Mouse (Mus musculus): ENCODE measurements around the gene Syncrip. TPM values are rescaled to one million over a fixed set of nuclear protein-coding genes. Genes with fewer than 3 reads are reported as not detected.
"Not testable (repeated sequence)": the region's sequence is repeated elsewhere in the genome, so short reads cannot be mapped to it uniquely, and the experiment has no call there.

Gene Syncrip
- total RNA-seq, 1 experiment from 2014 or later: 88.2 TPM

GRCm38 (mm10) chr9:88482829-88483396, 539 bp upstream of the Syncrip start:
- DNase-seq: peak; percentile 89

- DNase-seq: peak; percentile 40
Observed at GRCm38 (mm10) chr9:88481791-88482160, 598 bp downstream of the Syncrip start.

- DNase-seq: peak; percentile 56
Observed at GRCm38 (mm10) chr9:88481061-88481790, 1.1 kb downstream of the Syncrip start.

DNA sequence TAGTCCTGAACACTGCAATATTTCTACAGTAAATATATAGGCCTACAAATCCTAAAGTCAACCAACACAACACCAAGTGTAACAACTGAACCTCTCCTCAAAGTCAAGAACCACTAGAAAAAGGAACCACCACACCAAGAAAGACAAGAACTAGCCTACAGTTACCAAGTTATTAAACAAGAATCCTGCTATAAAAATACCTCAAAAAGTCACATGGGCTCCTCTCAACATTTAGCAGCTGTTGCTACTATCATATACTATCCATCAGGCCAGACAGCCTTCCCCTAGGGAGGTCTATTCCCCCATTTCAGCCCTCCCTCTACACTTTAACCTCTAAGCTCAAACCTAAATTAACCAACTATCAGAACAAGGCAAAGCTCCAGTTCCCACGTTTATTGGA, 2.3 kb downstream of the Syncrip start:
- DNase-seq: no peak

DNA sequence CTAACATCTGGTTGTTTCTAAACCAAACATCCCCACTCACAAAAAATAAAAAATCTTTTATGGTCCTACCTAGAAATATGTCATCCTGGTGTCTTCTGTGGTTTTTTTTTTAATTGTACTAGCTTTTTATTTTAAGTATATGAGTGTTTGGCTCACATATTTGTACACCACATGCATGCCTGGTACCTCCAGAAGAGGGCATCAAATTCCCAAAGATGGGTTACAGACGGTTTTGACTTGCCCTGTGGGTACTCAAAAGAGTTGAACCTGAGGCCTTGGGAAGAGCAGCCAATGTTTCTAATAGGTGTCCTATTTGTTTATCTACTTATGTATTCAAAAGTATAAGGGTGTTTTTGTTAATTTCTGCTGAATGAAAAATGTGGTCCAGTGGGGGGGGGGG, 6.2 kb downstream of the Syncrip start:
- DNase-seq: no peak

DNA sequence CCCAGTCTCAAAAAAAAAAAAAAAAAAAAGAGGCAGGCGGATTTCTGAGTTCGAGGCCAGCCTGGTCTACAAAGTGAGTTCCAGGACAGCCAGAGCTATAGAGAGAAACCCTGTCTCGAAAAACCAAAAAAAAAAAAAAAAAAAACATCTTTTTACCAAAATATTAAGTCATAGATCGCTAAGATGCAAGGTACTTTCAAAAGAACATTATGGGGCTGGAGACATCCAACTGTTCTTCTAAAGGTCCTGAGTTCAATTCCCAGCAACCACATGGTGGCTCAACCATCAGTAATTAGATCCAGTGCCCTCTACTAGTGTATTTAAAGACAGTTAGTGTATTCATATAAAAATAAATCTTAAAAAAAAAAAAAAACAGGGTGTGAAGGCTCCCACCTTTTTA, 21.4 kb downstream of the Syncrip start:
- DNase-seq: not testable (repeated sequence)

DNA sequence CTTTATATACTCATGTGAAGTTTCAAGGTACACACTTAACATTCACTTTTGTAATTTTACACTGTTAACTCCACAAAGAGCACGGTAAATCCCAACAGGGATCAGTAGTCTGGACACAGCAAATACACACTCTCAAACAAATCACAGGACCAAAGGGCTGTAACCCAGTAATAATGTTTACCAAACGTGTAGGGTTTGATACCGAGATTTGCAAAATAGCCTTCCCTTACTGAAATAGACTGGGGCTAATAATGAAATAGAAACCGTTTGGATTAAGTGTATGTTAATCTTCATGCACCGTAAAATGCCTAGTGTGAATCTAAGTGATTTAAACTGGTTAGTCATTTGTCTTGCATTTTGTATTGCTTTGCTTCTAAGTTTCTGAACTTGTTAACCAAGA, 42.4 kb downstream of the Syncrip start:
- no peak for DNase-seq

DNA sequence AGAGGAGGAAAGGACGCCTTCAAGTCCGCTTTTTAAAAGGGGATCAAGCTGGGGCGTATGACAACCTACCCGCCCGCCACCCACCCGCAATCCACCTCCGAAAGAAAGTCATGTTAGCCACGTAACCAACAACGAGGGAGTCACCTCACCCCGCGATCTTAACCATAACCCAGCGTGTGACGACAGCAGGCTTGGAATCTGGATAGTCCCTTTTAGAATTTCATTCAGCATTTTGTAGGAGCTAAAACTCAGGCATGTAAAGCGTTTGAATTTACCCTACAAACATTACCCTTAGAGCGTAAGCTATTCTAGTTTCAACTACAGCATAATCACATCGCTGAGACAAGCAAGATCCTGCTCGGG, 43.2 kb downstream of the Syncrip start:
- no peak for DNase-seq

GRCm38 (mm10) chr9:88438555-88439237, 43.7 kb downstream of the Syncrip start, which contains the start of gene Snx14:
Gene Snx14, minus strand, starts transcription at chr9:88438958.
- DNase-seq: peak; percentile 99

GRCm38 (mm10) chr9:88438237-88438554, 44.2 kb downstream of the Syncrip start:
- no peak for DNase-seq

DNA sequence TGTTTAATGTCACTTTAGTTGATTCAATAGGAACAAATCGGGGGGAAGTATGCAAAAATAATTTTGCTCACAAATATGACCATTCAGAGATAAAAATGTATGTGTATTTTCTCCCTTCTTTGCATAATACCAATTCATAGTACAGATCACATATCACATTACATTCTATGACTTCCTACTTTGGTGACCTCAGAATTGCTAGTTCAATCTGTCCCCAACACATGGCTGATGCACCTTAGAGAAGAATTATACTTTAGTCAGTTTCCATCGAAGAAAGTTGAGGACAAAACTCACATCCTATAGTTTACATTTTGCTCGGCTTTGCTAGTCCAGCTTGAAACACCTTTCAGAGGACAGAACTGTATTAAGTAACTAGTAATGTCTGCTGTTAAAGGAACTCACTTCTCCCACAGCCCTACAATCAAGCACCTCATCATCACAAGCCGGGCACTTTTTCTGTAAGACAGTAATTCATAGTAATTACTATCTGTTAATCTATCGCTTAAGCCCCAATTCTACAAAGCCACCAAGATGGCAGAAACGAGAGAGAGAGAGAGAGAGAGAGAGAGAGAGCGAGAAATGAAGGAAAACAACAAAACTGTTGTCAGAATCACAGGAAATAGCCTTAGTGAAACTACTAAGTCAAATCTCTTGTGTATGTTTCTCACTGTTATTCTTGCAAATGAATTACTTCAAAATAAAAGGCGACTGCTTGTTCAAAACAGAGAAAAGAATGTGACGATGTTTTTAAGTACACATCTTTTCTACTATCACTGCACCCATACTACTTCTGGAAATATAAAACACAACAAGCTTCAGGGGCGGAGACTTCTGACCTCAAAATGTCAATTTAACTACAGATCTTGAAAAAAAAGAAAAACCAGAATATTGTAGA, 44.8 kb downstream of the Syncrip start:
- no peak for DNase-seq

DNA sequence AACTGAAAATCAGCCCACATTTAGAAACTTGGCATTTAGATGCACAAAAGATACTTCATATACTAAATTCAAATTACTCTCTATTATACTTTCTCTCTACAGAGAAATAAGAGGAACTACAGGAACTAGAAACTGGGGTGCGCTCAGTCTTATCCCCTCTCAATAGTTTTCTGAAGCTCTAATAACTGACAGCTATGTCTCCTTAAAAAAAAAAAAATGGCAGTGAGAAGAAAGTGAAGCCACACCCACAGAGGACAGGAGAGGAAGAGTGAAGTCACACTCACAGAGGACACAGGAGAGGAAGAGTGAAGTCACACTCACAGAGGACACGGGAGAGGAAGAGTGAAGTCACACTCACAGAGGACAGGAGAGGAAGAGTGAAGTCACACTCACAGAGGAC, 58.0 kb downstream of the Syncrip start:
- DNase-seq: no peak

DNA sequence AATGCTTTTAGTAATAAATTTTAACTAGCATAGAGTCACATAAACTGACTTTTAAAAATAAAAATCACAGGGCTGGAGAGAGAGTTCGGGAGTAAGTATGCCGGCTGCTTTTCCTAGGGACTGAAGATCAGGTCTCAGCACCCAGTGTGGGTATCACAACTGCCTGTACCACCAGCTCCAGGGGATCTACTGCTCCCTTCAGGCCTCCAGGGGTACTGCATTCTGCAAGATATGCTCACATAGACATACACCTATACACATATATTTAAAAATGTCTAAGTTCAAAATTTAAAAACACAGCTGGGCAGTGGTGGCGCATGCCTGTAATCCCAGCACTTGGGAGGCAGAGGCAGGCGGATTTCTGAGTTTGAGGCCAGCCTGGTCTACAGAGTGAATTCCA, 59.9 kb downstream of the Syncrip start:
- no peak for DNase-seq

DNA sequence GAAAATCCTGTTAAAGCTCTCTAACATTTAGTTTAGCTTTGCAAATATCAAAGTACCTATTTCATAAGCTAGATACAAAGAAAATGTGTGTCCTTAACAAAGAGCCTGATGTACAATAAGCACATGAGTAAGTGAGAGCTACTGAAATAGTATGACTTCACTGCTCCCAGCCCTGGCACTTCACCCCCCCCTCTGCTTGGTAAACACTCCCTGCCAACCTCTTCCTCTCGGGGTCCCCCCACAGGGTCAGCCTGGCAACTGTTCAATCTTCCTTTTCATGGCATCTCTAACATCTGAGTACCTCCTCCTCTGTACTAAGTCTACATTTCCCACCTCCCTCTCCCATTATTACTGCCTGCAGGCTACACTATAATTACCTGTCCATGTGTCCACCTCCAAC, 65.6 kb downstream of the Syncrip start:
- DNase-seq: no peak

- DNase-seq: no peak
Observed at GRCm38 (mm10) chr9:88409978-88410377, 72.4 kb downstream of the Syncrip start.

GRCm38 (mm10) chr9:88404515-88404914, 77.9 kb downstream of the Syncrip start:
- DNase-seq: no peak

GRCm38 (mm10) chr9:88404088-88404487, 78.3 kb downstream of the Syncrip start:
- DNase-seq: no peak

GRCm38 (mm10) chr9:88398461-88398860, 83.9 kb downstream of the Syncrip start:
- no peak for DNase-seq
